Mouse (Mus musculus): ENCODE data around the gene Spint1. TPM values are rescaled to one million over a fixed set of nuclear protein-coding genes. Genes with fewer than 3 reads are reported as not detected.
A peak's percentile ranks its signal among the peaks of the same experiment; 100 is the strongest.

The Spint1 gene
- total RNA-seq, 1 experiment: 80.3 TPM

DNA sequence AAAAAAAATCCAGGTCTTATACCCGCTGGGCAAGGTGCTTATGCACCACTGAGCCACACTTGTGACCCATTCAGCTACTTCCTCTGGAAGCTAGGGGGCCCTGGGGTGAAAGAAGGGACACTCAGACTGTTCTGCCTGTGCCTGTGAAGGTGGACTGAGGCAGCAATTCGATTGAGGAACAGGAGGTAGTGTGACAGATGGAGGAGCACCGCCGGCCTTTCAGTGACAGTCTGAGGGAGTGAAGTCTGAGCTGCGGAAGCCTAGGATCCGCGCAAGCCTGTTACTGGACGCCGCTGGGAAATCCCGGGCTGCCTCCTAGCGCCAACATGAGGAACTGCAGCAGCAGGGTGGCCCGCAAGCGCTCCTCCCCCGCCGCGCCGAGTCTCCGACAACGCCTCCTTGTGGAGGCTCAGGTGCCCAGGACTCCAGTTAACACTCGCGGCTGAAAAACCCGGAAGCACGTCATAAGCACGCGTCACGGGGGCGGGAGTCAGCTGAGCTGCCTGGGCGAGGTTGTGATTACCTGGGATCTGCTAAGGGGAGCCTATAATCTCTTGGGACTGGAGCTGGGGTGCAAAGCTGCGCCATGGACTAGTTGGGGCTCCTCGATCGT, 51.2 kb downstream of the Spint1 start, which contains the start of gene Vps18:
TSS of gene Vps18 (plus strand) at position 471 of the 613 bp plus-strand sequence.
- DNase-seq (ENCODE audit: low read depth, low spot score): peak; percentile 97
- no peak for TF ChIP-seq CHD2 (IDR thresholded peaks at IDR 0.05; ENCODE audit: low read depth, low read length)
- TF ChIP-seq ZC3H11A (IDR thresholded peaks at IDR 0.05; ENCODE audit: borderline replicate concordance, low read depth, low read length): peak; percentile 54
- TF ChIP-seq ZNF384 (IDR thresholded peaks at IDR 0.05; ENCODE audit: low read depth, low read length): peak; percentile 29; the same call in 1 of the 2 replicates
- TF ChIP-seq HCFC1 (IDR thresholded peaks at IDR 0.05; ENCODE audit: borderline replicate concordance, insufficient read depth, low read length): peak; percentile 84
- no peak for TF ChIP-seq MAFK (IDR thresholded peaks at IDR 0.05; ENCODE audit: insufficient read depth, low read depth, low read length)
- Histone ChIP-seq H3K4me3 (ENCODE audit: insufficient read depth in 1 of 2, low read depth in 1 of 2, low read length in 2 of 2, poor library complexity in 1 of 2, severe bottlenecking in 1 of 2) (peak within 1 kb of the TSS; percentile 82 to 92), H3K27ac (ENCODE audit: insufficient read depth, low read depth, low read length, poor library complexity, severe bottlenecking) (peak within 1 kb of the TSS; percentile 14), H3K4me1 (ENCODE audit: control insufficient read depth in 2 of 2, insufficient read depth in 2 of 2, low read length in 2 of 2, poor library complexity in 1 of 2) (peaks cover 0 to 12% of the 10 kb centered on the region in 2 experiments; a peak in 1 of 4 replicates), H3K9me3 (ENCODE audit: control insufficient read depth, insufficient read depth, low read depth, low read length) (no peaks in the 10 kb centered on the region), H3K36me3 (ENCODE audit: control insufficient read depth, insufficient read depth, low read length, poor library complexity, severe bottlenecking) (peaks cover 5% of the 10 kb centered on the region; the same call in 1 of the 2 replicates), H3K9ac (ENCODE audit: insufficient read depth, low read depth, low read length, poor library complexity, severe bottlenecking) (peak within 1 kb of the TSS; percentile 92)
- in situ Hi-C loops (cut with MboI; ENCODE audit: low sequenced_read_pairs in 2 of 2, unreplicated experiment in 2 of 2): no loop called here

DNA sequence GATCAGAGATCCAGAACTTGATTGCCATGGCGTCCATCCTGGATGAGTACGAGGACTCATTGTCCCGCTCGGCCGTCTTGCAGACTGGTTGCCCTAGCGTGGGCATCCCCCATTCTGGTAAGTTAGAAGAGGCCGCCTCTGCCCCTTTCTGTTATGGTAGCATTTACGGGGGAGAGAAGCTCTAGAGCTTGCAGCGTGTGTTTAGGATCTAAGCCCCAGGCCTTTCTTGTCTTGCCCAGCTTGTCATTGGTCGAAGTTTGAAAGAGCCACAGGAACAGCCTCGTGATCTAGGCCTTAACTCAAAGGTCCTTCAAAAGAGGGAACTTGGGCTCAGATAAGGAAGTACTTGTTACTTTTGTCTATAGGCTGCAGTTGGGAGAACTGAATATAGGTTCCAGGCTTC, 51.9 kb downstream of the Spint1 start:
- no peak for DNase-seq (ENCODE audit: low read depth, low spot score)
- peak overlapping the region; percentile 82 to 92 for H3K4me3 ChIP-seq (ENCODE audit: insufficient read depth in 1 of 2, low read depth in 1 of 2, low read length in 2 of 2, poor library complexity in 1 of 2, severe bottlenecking in 1 of 2)
- in situ Hi-C loops (cut with MboI; ENCODE audit: low sequenced_read_pairs in 2 of 2, unreplicated experiment in 2 of 2): no loop called here
- peaks cover 0 to 15% of the 10 kb centered on the region in 2 experiments; a peak in 1 of 4 replicates for H3K4me1 ChIP-seq (ENCODE audit: control insufficient read depth in 2 of 2, insufficient read depth in 2 of 2, low read length in 2 of 2, poor library complexity in 1 of 2)
- peaks cover 10% of the 10 kb centered on the region; the same call in 1 of the 2 replicates for H3K36me3 ChIP-seq (ENCODE audit: control insufficient read depth, insufficient read depth, low read length, poor library complexity, severe bottlenecking)
- H3K9ac ChIP-seq (ENCODE audit: insufficient read depth, low read depth, low read length, poor library complexity, severe bottlenecking): peak overlapping the region; percentile 92
- peak overlapping the region; percentile 14 for H3K27ac ChIP-seq (ENCODE audit: insufficient read depth, low read depth, low read length, poor library complexity, severe bottlenecking)
- H3K9me3 ChIP-seq (ENCODE audit: control insufficient read depth, insufficient read depth, low read depth, low read length): no peaks in the 10 kb centered on the region
- TF ChIP-seq HCFC1 (IDR thresholded peaks at IDR 0.05; ENCODE audit: borderline replicate concordance, insufficient read depth, low read length): no peak

DNA sequence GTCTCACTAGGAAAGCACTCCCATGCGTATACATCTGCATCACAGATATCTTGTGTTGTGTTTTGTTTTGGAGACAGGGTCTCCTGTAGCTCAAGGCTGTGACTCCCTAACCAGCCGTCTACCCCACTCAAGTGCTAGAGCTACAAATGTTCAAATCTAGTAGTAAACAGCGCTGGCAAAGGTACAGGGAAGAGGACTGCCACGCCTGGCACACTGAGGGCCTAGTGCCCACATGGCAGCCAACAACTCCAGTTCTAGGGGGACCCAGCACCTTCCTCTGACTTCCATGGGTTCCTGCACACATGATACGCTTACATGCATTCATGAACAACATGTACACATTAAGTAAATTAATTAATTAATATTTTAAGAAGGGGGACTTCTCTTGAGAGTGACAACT, 55.1 kb downstream of the Spint1 start:
- in situ Hi-C loops (cut with MboI; ENCODE audit: low sequenced_read_pairs in 2 of 2, unreplicated experiment in 2 of 2): loop anchor here in 1 of 2 experiments (10.0 kb wide), 1 partner anchor 223 kb away; no protein-coding TSS in a partner anchor
- TF ChIP-seq CHD2 (IDR thresholded peaks at IDR 0.05; ENCODE audit: low read depth, low read length) (no peak), HCFC1 (IDR thresholded peaks at IDR 0.05; ENCODE audit: borderline replicate concordance, insufficient read depth, low read length) (no peak), ZC3H11A (IDR thresholded peaks at IDR 0.05; ENCODE audit: borderline replicate concordance, low read depth, low read length) (no peak), MAFK (IDR thresholded peaks at IDR 0.05; ENCODE audit: insufficient read depth, low read depth, low read length) (no peak), ZNF384 (IDR thresholded peaks at IDR 0.05; ENCODE audit: low read depth, low read length) (no peak)
- peaks cover 28% of the 10 kb centered on the region; the same call in 1 of the 2 replicates for H3K36me3 ChIP-seq (ENCODE audit: control insufficient read depth, insufficient read depth, low read length, poor library complexity, severe bottlenecking)

DNA sequence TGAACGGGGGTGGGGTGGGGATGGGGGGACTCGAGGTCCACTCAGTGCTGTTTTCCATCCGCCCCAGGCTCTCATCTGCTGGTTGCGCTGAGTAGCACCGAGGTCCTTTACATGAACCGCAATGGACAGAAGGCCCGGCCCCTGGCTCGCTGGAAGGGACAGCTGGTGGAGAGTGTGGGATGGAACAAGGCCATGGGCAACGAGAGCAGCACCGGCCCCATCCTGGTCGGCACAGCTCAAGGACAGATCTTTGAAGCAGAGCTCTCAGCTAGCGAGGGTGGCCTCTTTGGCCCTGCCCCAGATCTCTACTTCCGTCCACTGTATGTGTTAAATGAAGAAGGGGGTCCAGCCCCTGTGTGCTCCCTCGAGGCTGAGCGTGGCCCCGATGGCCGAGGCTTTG, 55.7 kb downstream of the Spint1 start:
- Histone ChIP-seq H3K36me3 (ENCODE audit: control insufficient read depth, insufficient read depth, low read length, poor library complexity, severe bottlenecking) (peaks cover 33% of the 10 kb centered on the region; the same call in 1 of the 2 replicates), H3K9me3 (ENCODE audit: control insufficient read depth, insufficient read depth, low read depth, low read length) (no peaks in the 10 kb centered on the region), H3K4me1 (ENCODE audit: control insufficient read depth in 2 of 2, insufficient read depth in 2 of 2, low read length in 2 of 2, poor library complexity in 1 of 2) (peaks cover 0 to 13% of the 10 kb centered on the region in 2 experiments; a peak in 1 of 4 replicates), H3K27ac (ENCODE audit: insufficient read depth, low read depth, low read length, poor library complexity, severe bottlenecking) (no peak overlapping the region), H3K9ac (ENCODE audit: insufficient read depth, low read depth, low read length, poor library complexity, severe bottlenecking) (no peak overlapping the region), H3K4me3 (ENCODE audit: insufficient read depth in 1 of 2, low read depth in 1 of 2, low read length in 2 of 2, poor library complexity in 1 of 2, severe bottlenecking in 1 of 2) (peak overlapping the region; percentile 2 to 52; a peak in 2 of 4 replicates)
- TF ChIP-seq ZC3H11A (IDR thresholded peaks at IDR 0.05; ENCODE audit: borderline replicate concordance, low read depth, low read length): no peak
- TF ChIP-seq ZNF384 (IDR thresholded peaks at IDR 0.05; ENCODE audit: low read depth, low read length): no peak
- no peak for TF ChIP-seq CHD2 (IDR thresholded peaks at IDR 0.05; ENCODE audit: low read depth, low read length)
- no peak for TF ChIP-seq HCFC1 (IDR thresholded peaks at IDR 0.05; ENCODE audit: borderline replicate concordance, insufficient read depth, low read length)
- no peak for TF ChIP-seq MAFK (IDR thresholded peaks at IDR 0.05; ENCODE audit: insufficient read depth, low read depth, low read length)
- no peak for DNase-seq (ENCODE audit: low read depth, low spot score)
- in situ Hi-C loops (cut with MboI; ENCODE audit: low sequenced_read_pairs in 2 of 2, unreplicated experiment in 2 of 2): loop anchor here in 1 of 2 experiments (10.0 kb wide), 1 partner anchor 222 kb away; no protein-coding TSS in a partner anchor

More for the DNA sequence above, 55.1 kb downstream of the Spint1 start:
- Histone ChIP-seq H3K4me1 (ENCODE audit: control insufficient read depth in 2 of 2, insufficient read depth in 2 of 2, low read length in 2 of 2, poor library complexity in 1 of 2) (peaks cover 0 to 15% of the 10 kb centered on the region in 2 experiments; a peak in 1 of 4 replicates), H3K4me3 (ENCODE audit: insufficient read depth in 1 of 2, low read depth in 1 of 2, low read length in 2 of 2, poor library complexity in 1 of 2, severe bottlenecking in 1 of 2) (no peak overlapping the region), H3K9ac (ENCODE audit: insufficient read depth, low read depth, low read length, poor library complexity, severe bottlenecking) (no peak overlapping the region), H3K27ac (ENCODE audit: insufficient read depth, low read depth, low read length, poor library complexity, severe bottlenecking) (no peak overlapping the region), H3K9me3 (ENCODE audit: control insufficient read depth, insufficient read depth, low read depth, low read length) (no peaks in the 10 kb centered on the region)
- no peak for DNase-seq (ENCODE audit: low read depth, low spot score)
